Mouse (Mus musculus) urinary bladder, postnatal 10 days (tissue): ENCODE measurements around the gene Efnb3.

ENCODE experiments used
- DNase-seq: peaks from one replicate; pipeline ENCODE4 v3.0.0; 2022; ENCODE audit warnings: low spot score

Gene Efnb3

DNA sequence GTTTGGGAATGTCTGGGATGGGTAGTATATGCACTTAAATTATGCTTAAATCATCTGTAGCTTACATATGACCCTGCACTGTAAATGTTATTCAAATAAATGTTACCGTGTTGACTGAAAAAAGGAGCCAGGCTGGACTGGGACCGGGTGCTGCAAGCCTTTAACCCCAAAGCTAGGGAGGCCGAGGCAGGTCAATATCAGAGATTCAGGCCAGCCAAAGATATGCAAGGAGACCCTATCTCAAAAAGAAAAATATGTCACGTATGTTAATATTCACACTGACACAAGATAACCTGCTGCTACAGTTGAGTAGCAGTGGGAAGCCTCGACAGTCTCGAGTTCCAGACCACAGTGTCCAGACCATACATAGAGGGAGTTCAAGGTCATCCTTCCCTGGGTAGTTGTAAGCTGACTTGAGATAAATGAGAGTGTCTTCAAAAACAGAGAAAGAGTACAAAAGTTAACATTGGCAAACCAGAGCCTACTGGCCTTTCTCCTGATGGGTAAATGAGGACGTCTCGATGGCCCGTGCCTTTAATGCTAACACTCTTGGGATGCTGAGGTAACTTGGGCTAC lies 22.3 kb upstream of the Efnb3 start:
- no peak for DNase-seq

DNA sequence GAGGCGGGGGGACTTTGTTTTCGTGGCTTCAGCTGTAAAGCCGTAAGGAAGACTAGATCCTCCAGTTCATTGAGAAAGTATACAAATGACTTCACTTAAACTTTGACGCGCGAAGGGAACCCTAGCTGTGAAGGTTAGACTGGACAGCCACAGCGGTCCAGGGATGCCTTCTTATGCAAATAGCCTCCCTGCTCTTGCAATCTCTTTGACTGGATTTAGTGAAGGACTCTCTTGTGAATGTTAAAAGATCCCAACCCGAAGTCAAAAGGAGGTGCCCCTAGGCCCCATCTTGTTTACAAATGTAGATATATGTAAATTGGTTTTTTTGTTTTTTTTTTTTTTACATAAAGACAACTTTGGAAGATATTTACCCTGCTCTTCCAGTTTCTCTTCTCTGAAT lies 21.8 kb upstream of the Efnb3 start:
- no peak for DNase-seq

DNA sequence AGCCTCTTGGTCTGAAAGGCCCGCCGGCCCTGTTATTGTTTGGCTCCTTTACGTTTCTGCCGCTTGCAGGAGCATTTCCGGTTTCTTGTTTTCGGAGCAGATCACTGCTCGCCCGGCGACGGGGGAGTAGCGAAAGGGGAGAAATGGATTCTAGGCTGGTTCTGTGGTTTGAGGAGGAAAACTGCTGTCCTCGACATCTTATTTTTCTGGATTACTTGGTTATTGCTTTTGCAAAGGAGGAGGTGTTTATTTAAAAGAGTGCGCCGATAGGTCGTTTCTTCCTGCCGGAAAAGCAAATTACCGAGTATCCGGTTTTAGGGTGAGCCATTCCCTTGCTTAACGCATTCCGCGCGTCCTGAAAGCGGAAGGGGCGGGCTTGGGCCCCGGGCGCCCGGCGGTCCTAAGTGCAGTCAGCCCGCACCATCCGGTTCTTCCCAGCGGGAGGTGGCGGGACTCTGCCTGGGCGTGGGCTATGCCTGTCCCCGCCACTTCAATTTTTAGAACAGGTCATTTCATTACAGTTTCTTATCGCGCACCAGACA lies 21.2 kb upstream of the Efnb3 start:
- no peak for DNase-seq

DNA sequence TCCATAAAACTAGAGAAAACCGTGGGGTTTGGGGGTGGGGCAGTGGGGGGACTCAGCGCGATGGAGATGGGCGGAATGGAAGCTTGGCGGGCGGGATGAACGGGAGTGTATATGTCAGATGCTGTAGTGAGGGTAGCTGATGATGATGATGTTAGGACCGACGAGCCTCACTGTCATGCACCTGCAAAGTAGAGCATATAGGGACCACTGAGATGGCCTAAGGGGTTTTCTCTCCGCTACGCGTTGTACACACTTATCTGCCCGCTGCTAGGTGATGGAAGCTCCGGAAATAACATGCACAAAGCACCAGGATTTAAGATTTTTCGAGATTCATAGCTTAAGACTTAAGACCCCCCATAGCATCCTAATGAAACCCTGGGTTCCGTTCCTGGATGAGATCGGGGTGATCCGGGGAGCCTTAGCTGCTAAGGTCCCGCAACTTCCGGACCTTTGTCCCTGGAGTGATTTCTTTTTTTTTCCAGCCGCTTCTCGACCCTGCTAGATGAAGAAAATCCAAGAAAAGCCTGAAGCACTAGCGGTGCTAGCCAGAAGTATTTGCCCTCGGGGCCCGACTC lies 20.7 kb upstream of the Efnb3 start:
- no peak for DNase-seq

DNA sequence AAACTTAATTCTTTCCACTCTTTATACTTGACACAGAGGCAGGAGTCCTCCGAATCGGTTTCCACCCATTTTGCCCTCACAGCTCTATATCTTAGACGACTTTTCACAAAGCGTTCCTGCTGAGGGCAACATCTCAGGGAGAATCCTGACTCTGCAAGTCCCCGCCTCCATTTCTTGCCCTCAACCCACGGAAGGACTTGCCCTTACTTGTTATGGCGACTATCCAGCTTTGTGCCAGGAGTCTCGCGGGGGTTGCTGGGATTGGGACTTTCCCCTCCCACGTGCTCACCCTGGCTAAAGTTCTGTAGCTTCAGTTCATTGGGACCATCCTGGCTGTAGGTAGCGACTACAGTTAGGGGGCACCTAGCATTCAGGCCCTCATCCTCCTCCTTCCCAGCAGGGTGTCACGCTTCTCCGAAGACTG lies 20.1 kb upstream of the Efnb3 start, which contains the start of the genes Wrap53 and Trp53:
Gene Wrap53, minus strand, starts transcription at position 165 of the 424 bp plus-strand sequence.
Gene Trp53, plus strand, starts transcription at position 269 of the 424 bp plus-strand sequence.
- peak; percentile 54 for DNase-seq

DNA sequence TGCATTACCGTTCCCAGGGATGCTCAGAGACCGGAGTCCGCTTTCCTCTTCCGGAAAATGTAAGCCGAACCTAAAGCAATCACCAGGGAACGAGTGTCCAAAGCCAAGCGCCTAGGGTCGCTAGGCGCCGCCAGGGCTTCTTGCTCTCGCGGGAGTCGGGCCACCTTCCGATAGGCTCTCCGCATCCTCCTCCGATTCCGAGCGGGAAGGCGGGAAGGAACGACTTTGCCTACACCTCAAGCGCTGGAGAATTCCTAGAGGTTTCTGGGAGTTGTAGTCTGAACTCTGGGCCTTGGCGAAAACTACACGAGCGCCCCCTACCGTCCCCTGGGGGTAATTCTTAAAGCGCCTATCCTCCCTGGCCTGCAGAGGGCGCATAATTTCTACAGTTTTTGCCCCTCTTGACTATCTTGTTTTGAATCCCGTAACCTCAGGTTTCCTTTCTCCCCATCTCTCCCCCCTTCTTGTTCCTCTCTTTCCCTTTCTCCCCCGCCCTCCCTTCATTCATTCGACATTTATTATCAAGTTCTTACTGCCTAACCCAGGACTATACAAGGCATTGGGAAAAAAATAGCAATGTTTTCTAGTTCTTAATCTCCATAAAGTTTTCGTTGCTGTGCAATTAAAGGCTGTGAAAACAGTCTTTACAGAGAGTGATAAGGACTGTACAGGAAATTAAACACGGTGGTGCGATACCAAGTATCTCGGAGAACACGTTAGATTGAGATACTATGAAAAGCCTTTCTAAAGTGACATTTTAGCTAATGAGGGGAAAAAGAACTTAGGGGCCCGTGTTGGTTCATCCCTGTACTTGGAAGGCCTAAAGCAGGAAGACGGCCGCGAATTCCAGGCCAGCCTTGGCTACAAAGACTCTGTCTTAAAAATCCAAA lies 19.4 kb upstream of the Efnb3 start:
- DNase-seq = peak; percentile 80

DNA sequence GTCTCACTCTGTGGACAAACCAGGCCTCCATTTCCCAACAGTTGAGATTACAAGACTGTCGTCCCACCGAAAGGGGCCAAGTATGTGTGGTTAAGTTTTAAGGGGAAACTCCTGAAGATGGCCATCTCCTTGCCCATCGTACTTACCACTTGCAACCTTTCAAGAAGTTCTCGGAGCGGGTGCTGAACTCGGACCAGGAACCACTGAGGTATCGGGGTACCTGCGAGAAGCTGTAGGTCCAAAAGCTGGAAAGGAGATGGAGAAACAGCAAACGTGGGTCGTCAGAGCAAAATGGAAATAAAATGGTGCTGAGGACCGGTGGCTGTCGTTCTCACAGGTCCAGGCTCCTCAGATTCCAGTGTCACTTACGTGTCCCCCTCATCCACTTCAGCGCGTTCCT lies 18.3 kb upstream of the Efnb3 start:
- no peak for DNase-seq

DNA sequence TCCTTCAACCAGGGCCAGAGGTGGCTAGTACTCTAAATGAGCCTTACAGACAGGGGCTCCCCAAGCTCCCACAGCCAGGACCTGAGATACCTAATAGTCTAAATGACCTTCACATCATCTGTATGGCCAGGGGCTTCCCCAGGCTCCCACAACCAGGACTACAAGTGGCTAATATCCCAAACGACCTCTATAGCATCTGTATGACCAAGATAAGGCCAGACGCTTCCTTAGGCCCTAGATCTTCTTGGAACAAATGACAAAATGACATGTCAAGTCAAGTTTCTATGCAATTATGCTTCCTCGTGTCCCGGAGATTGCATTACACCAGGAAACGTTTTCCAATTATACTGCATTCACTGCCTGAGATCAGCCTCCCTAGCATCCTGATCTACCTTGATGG lies 16.3 kb upstream of the Efnb3 start:
- no peak for DNase-seq

DNA sequence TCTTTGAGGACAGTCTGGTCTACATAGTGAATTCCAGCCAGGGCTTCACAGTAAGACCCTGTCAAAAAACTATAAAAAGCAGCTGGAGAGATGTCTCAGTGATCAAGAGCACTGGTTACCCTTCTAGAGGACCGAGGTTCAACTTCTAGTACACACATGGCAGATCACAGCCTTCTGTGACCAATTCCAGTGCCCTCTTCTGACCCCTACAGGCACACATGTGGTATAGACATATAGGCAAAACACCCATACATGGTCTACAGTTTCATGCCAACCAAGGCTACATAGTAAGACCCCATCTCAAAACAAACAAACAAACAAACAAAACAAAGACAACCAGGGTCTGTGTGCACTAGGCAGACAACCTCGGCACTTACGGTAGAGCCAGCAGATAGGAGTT lies 15.2 kb upstream of the Efnb3 start:
- no peak for DNase-seq

DNA sequence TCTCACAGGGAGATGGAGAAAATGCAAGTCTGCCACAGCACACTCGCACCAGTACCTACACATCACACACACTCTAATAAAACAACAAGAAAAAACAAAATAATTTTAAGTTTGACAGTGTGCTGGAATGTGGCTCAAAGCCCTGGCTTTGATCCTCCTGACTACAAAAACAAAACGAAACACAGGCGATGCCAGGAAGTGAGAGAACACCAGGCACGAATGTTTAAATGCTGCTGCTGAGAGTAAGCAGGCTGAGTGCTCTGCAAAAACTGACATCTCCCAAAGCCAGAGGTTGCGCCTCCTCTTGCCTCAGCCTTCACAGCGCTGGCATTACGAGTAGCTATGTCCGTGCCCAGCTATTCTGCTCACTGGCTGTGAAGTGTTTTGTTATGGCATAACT lies 5.1 kb upstream of the Efnb3 start:
- no peak for DNase-seq

DNA sequence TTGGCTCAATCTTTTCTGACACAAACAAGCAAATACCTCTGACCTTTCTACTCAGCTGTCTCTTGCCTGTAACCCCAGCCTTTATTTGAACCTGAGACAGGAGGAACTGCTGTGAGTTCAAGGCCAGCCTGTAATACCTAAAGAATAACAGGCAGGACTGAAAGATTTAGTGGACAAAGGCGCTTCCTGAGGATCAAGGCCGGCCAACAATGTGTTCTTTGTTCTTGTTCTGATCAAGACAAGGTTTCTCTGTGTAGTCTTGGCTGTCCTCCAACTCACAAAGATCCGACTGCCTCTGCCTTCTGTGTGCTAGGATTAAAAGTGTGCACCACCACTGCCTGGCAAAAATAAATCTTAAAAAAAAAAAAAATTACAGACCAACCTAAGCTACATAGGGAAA lies 4.4 kb upstream of the Efnb3 start:
- no peak for DNase-seq

DNA sequence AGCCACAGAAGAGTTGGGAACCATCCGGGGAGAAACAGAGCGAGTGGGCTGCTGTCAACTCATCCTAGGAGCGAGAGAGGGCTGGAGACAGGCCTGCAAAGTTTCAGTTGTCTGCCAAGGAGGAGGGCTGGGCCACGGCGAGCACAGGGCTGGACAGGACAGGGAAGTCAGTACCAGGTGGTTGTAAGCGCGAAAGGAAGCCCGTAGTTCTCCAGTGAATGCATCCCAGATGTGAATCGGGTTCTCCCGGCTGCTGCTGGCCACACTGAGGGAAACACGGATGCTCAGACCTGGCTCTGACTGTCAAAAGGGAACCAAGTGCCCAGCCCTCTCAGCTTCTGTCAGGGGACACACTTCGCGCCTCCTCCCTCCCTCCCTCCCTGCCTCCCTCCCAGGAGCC lies 3.4 kb upstream of the Efnb3 start:
- DNase-seq = no peak

DNA sequence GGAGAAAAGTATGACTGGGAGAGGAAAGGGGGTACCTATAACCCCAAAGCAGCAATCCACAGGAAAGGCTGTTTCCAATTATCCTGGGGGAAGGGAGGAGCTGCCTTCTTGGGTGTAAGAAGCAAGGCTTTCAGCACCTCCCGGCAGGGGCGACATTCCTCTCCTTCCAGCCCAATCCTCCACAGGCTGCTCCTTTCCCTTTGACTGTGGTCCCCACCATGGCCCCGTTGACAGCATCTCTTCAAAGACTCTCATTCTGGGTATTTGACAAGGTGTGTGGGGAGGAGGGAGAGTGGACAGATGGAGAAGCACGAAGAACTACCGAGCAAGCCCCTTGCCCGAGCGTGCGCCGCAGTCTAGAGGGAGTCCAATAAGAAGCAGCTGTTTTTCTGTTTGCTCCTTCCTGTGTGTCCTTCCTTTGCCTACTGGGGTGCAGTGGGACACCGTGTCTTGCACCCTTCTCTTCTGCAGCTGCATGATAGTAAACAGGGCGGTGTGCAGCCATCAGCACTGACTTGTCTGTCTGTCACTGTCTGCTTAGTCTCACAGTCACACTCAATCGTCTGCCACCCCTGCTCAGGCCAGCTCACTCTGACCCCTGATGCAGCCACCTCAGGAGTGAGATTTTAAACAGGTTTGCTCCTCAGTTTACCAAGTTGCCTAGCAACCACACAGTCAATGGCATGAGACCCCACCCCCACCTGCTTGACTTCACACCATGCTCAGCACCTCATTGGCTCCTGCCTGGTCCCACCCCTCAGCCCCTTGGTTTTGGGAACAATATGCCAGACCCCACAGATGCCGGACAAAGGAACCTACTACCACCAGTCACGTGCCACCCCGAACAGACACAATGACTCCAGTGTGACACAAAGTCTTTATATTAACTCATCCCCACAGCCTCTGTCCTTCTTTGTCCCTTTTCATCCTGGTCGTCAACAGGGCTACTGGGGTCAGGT lies 1.2 kb upstream of the Efnb3 start:
- DNase-seq = no peak

DNA sequence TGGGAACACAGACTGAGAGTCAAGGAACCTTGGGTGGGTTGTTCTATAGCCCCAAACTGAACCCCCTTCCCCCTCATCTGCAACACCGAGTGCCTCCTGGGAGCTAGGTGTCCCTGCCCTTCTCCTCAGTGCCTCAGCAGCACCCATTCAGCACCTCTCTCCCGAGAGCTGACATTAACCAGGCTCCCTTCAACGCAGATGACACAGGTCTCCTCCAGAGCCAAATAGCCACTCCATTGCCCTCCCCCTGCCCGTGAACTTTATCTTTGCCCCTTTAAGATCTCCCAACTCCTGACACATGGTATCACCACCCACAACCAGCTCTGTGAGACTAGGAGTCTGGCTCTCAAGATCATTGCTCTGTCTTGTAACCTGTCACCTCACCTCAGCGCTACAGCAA lies 822 bp downstream of the Efnb3 start:
- DNase-seq = no peak

DNA sequence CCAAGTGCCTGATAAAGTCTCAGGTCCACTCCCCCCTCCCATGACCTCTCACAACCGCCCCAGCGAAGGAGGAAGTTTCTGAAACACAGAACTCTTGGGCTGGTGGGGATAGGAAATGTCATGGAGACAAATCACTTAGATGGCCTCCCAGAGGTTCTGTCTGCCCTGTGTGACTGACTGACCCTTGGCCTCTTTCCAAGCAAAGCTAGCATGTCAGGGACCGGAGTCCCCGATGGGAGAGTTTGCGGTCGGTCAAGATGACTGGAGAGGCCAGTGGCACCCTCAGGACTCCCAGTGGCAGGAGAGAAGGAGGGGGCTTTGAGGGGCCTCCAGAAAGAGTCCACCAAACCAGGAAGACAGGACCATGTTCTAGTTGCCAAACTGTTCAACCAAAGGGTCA lies 1.2 kb downstream of the Efnb3 start:
- DNase-seq = no peak

DNA sequence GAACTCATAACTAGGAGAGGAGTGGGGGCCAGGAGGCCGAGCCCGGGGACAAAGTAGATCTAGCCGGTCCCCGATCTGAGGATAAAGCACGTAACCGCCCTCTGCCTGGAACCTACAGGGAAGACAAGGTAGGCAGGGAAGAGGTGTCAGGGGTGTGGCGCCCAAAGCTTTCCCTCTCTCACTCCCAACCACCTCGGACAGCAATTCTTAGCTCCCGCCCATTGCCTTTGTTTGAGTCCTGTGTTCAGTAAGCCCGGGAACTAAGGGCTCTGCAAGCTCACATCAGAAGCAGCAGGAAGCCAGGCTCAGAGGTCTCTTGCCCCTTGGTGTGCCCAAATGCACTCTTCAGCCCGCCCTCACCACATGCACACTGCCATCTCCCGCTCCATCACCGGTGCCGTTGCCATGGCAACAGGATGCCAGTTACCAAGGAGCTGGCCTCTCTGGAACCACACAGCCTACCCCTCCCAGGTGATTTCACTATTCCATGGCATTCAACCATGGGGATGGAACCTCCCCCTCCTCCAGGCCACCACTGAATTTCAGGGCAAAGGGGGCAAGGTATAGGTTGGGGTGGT lies 2.5 kb downstream of the Efnb3 start:
- no peak for DNase-seq

DNA sequence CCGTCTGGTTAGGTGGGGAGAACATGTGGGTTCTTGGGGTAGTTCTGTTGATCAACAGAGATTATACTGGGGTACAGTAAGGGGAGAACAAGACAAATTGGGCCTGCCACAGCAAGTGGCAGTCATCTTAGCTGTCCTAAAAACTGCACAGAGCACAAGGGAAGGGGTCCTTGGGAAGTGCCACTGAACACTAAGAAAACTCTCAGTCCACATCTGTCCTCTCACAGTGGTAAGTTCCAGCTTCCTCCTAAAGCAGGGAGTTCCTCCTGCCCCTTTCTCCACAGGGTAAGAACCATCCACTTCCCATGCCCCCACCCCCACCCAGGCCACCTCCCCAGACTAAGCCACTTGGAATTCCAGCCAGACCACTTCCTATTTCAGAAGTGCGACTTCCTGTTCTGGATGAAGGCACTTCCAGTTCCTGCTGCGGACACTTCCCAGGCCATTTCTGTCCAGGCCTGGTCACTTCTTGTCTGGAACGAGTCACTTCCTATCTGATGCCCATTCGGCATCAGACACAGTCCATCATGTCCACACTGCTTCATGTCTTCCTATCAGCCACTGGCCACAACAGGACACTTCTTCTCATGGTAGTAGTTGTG lies 5.4 kb downstream of the Efnb3 start:
- no peak for DNase-seq

DNA sequence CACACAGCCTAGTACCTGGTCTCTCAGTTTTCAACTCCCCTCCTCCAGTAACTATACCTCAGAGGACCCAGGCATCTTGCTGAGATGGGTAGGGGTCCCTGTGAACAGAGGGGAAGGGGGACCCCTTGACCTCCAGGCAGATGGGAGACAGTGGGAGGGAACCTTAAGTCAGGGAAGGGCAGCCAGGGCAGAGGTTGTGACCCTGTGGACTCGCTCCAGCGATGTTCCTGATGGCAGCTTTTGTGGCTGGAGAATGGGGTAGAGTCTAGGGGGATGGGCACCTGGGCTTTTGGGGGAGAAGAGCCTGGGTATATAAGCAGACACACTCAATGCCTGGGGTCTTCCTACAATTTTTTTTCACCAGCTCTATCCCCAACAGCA lies 6.7 kb downstream of the Efnb3 start:
- DNase-seq = no peak

DNA sequence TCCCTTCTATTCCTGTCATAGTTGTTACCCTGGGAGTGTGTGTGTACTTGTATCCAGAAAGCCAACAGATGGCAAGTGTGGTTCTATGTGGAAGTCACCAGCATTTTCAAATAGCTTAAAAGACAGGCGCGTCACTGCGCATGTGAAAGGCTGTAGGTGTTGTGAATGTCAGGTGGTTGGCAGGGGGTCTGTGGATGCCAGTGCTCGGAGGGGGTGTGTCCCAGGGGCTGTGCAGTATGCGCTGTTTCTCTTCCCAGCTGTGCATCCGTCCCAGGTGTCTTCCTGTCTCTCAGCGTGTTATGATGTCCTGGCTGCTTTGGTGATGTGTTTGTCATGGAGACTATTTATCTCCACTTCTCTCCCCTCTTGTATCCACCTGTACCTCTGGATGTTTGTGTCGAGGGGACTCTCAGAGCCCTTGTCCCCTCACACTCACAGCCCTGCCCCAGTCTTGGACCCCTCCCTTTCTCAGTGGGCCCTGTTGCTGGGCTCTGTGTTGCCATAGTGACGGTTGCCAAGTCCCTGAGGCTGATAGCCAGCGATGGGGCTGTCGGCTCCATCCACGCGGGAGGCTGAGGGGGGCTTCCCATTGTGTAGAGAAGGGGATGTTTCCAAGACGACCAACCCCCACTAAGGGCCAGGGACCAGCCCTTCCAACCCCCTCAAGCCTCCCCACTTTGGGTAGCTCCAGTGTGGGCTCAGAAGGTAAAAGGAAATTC lies 7.2 kb downstream of the Efnb3 start:
- no peak for DNase-seq

DNA sequence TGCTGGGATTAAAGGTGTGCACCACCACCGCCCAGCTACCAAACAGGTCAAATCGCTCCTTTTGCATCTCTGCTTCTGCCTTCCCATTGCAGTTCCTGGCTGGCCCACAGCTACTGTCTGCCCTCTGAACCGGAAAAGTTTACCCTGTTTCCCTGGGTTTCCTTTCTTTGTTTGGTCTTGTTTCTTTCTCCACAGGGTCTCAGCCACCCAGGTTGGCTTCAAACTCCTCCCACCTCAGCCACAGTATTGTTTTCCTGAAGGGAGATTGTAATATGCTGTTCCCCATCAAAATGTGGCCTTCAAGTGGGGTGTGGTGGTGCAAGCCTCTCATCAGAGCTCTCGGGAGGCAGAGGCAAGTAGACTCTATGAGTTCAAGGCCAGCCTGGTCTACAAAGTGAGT lies 8.7 kb downstream of the Efnb3 start:
- DNase-seq = no peak
